Mouse (Mus musculus) MEL (cell line): Measurements from ENCODE around the gene Dguok.

Experiments
- CTCF ChIP-seq, 3 experiments: IDR thresholded peaks in 2 of 3; conservative IDR thresholded peaks in 1 of 3; 2 replicates each; pipeline ENCODE4 v1.5.1; 2011 to 2012; ENCODE audit warnings: low read length in 3 of 3, low read depth in 2 of 3, mild to moderate bottlenecking in 2 of 3, improper control_type of control experiment in 1 of 3, inconsistent platforms in 1 of 3, mixed read lengths in 1 of 3, moderate library complexity in 1 of 3; ENCODE audit not compliant: control insufficient read depth in 1 of 3, insufficient read depth in 1 of 3, poor library complexity in 1 of 3, severe bottlenecking in 1 of 3
- E2F4 ChIP-seq: IDR thresholded peaks from 2 replicates; pipeline ENCODE4 v1.6.1; 2011; ENCODE audit warnings: low read depth, low read length, improper control_type of control experiment, borderline replicate concordance
- MEF2A ChIP-seq: IDR thresholded peaks from 2 replicates; pipeline ENCODE4 v1.6.1; 2014; ENCODE audit warnings: low read depth, mild to moderate bottlenecking, inconsistent platforms, low read length, improper control_type of control experiment; ENCODE audit not compliant: poor library complexity, insufficient replicate concordance, severe bottlenecking; ENCODE audit errors: extremely low read depth
- POLR2A ChIP-seq, 2 experiments: IDR thresholded peaks; 2 replicates each; pipeline ENCODE4 v1.6.1; 2011 to 2012; ENCODE audit warnings: low read length in 2 of 2, mild to moderate bottlenecking in 2 of 2, control low read depth in 1 of 2, improper control_type of control experiment in 1 of 2, low read depth in 1 of 2, moderate library complexity in 1 of 2; ENCODE audit not compliant: control insufficient read depth in 1 of 2, insufficient read depth in 1 of 2, poor library complexity in 1 of 2
- TAL1 ChIP-seq: IDR thresholded peaks from 2 replicates; pipeline ENCODE4 v1.6.1; 2012; ENCODE audit warnings: mild to moderate bottlenecking, inconsistent platforms, low read length, moderate library complexity, mixed read lengths
- TCF12 ChIP-seq: IDR thresholded peaks from 2 replicates; pipeline ENCODE4 v1.6.1; 2014; ENCODE audit warnings: low read depth, mild to moderate bottlenecking, inconsistent platforms, low read length, improper control_type of control experiment, moderate library complexity
- USF1 ChIP-seq: IDR thresholded peaks from 2 replicates; pipeline ENCODE4 v1.6.1; 2014; ENCODE audit warnings: low read depth, mild to moderate bottlenecking, inconsistent platforms, low read length, improper control_type of control experiment, moderate library complexity
- ZC3H11A ChIP-seq: IDR thresholded peaks from 2 replicates; pipeline ENCODE4 v1.6.1; 2012; ENCODE audit warnings: low read depth, mild to moderate bottlenecking, inconsistent platforms, low read length, improper control_type of control experiment
- ZMIZ1 ChIP-seq: IDR thresholded peaks from 2 replicates; pipeline ENCODE4 v1.6.1; 2012; ENCODE audit warnings: low read depth, mild to moderate bottlenecking, inconsistent platforms, low read length, improper control_type of control experiment, moderate library complexity

GRCm38 (mm10) chr6:83433546-83433945, 73.2 kb downstream of the Dguok start:
- TF ChIP-seq MEF2A (no peak), TCF12 (no peak), CTCF (IDR thresholded peaks at IDR 0.05 in 2 of 3, conservative IDR thresholded peaks at IDR 0.05 in 1 of 3; ENCODE audit: control insufficient read depth in 1 of 3, insufficient read depth in 1 of 3, low read depth in 2 of 3, low read length in 3 of 3, poor library complexity in 1 of 3, severe bottlenecking in 1 of 3) (no peak), E2F4 (no peak), TAL1 (no peak), ZMIZ1 (no peak), POLR2A (IDR thresholded peaks at IDR 0.05; ENCODE audit: control insufficient read depth in 1 of 2, insufficient read depth in 1 of 2, low read depth in 1 of 2, low read length in 2 of 2, poor library complexity in 1 of 2) (no peak), ZC3H11A (no peak), USF1 (no peak)
